Mouse (Mus musculus) G1E (cell line): ENCODE results near the gene Dnah10. TPM values are rescaled to one million over a fixed set of nuclear protein-coding genes. Genes with fewer than 3 reads are reported as not detected.

Experiments
- ATAC-seq: 2 replicates; pipeline ENCODE4 v1.8.0; 2016; ENCODE audit warnings: mild to moderate bottlenecking; ENCODE audit not compliant: insufficient number of reproducible peaks, poor library complexity, low FRiP score, severe bottlenecking; ENCODE audit errors: extremely low read depth
- DNase-seq: peaks from one replicate; pipeline ENCODE4 v3.0.0; 2012; ENCODE audit warnings: low spot score
- H3K27me3 ChIP-seq: 2 replicates; pipeline ENCODE4 v1.6.1; 2012; ENCODE audit warnings: mild to moderate bottlenecking, low read length, inconsistent platforms; ENCODE audit not compliant: insufficient read depth
- H3K36me3 ChIP-seq: replicated peaks from 2 replicates; pipeline ENCODE3; 2012; ENCODE audit warnings: mild to moderate bottlenecking, inconsistent platforms
- H3K4me1 ChIP-seq: 2 replicates; pipeline ENCODE4 v1.6.1; 2012; ENCODE audit warnings: low read depth, low read length, inconsistent platforms, mixed read lengths; ENCODE audit not compliant: insufficient read depth
- H3K4me3 ChIP-seq: 2 replicates; pipeline ENCODE4 v1.5.1; 2012; ENCODE audit warnings: low read depth, mild to moderate bottlenecking, inconsistent platforms, low read length, moderate library complexity, mixed read lengths
- H3K9me3 ChIP-seq: replicated peaks from 2 replicates; pipeline ENCODE4 v1.6.1; 2012; ENCODE audit warnings: inconsistent platforms
- CTCF ChIP-seq: IDR thresholded peaks from 2 replicates; pipeline ENCODE4 v1.5.1; 2012; ENCODE audit warnings: low read depth, low read length, inconsistent platforms, mixed read lengths
- GATA1 ChIP-seq: IDR thresholded peaks from 2 replicates; pipeline ENCODE4 v1.6.1; 2012; ENCODE audit warnings: borderline replicate concordance, low read length, inconsistent platforms, mixed read lengths
- GATA2 ChIP-seq: IDR thresholded peaks from 2 replicates; pipeline ENCODE4 v1.6.1; 2012; ENCODE audit warnings: low read depth, low read length, inconsistent platforms, borderline replicate concordance
- POLR2AphosphoS5 ChIP-seq: IDR thresholded peaks from 2 replicates; pipeline ENCODE4 v1.6.1; 2012; ENCODE audit warnings: low read depth, low read length, inconsistent platforms; ENCODE audit not compliant: insufficient replicate concordance
- TAL1 ChIP-seq: conservative IDR thresholded peaks from 2 replicates; pipeline ENCODE4 v1.6.1; 2012; ENCODE audit warnings: low read depth, low read length, inconsistent platforms, mixed read lengths
- polyA plus RNA-seq: library from polyadenylated mRNA; stranded (reverse); fragments of >175 nt; gene quantifications from 2 replicates; pipeline ENCODE4 v1.2.3, GENCODE M21; 2012
- total RNA-seq, 2 experiments: library from RNA; stranded (forward) in 1 of 2; stranded (reverse) in 1 of 2; fragments of 200-1000 nt in 1 of 2; fragments of >200 nt in 1 of 2; fragmentation: Nextera tagmentation in 1 of 2; gene quantifications; 2 replicates each; pipeline ENCODE4 v1.2.3; 2014 to 2017

The Dnah10 gene
- total and polyA plus RNA-seq, 3 experiments, result 0.22 TPM; not detected in 2

- DNase-seq, result no peak
- Histone ChIP-seq H3K36me3 (peaks cover 4% of the 10 kb centered on the region), H3K4me1 (no peaks in the 10 kb centered on the region), H3K27me3 (peaks cover 4% of the 10 kb centered on the region; the same call in 1 of the 2 replicates), H3K4me3 (no peak overlapping the region), H3K9me3 (no peaks in the 10 kb centered on the region)
- no peak for ATAC-seq
- TF ChIP-seq CTCF (no peak), POLR2AphosphoS5 (no peak), GATA1 (no peak), TAL1 (no peak), GATA2 (no peak)
Measured at GRCm38 (mm10) chr5:124835218-124835617, 110.3 kb downstream of the Dnah10 start.

- peaks cover 4% of the 10 kb centered on the region; the same call in 1 of the 2 replicates for H3K27me3 ChIP-seq
- TF ChIP-seq TAL1 (no peak), GATA2 (no peak), POLR2AphosphoS5 (no peak), CTCF (no peak), GATA1 (no peak)
- ATAC-seq (no peak), DNase-seq (no peak)
- peaks cover 4% of the 10 kb centered on the region for H3K36me3 ChIP-seq
- H3K4me1 ChIP-seq, result no peaks in the 10 kb centered on the region
- no peak overlapping the region for H3K4me3 ChIP-seq
- no peaks in the 10 kb centered on the region for H3K9me3 ChIP-seq
Measured at GRCm38 (mm10) chr5:124836075-124836474, 111.2 kb downstream of the Dnah10 start.

GRCm38 (mm10) chr5:124836621-124837020 is 111.7 kb downstream of the Dnah10 start:
- no peaks in the 10 kb centered on the region for H3K4me1 ChIP-seq
- H3K4me3 ChIP-seq, result no peak overlapping the region
- TF ChIP-seq TAL1, result no peak
- no peak for TF ChIP-seq CTCF
- no peak for TF ChIP-seq POLR2AphosphoS5
- TF ChIP-seq GATA2, result no peak
- no peak for TF ChIP-seq GATA1
- peaks cover 4% of the 10 kb centered on the region; the same call in 1 of the 2 replicates for H3K27me3 ChIP-seq
- DNase-seq (no peak), ATAC-seq (no peak)
- H3K36me3 ChIP-seq, result peaks cover 4% of the 10 kb centered on the region
- H3K9me3 ChIP-seq, result no peaks in the 10 kb centered on the region

GRCm38 (mm10) chr5:124840202-124840601 is 115.3 kb downstream of the Dnah10 start:
- peaks cover 3% of the 10 kb centered on the region for H3K36me3 ChIP-seq
- H3K4me3 ChIP-seq, result no peak overlapping the region
- DNase-seq, result no peak
- peaks cover 8% of the 10 kb centered on the region; the same call in 1 of the 2 replicates for H3K27me3 ChIP-seq
- H3K4me1 ChIP-seq, result no peaks in the 10 kb centered on the region
- H3K9me3 ChIP-seq, result no peaks in the 10 kb centered on the region
- TF ChIP-seq TAL1 (no peak), POLR2AphosphoS5 (no peak), GATA1 (no peak), GATA2 (no peak), CTCF (no peak)
- no peak for ATAC-seq

- no peaks in the 10 kb centered on the region for H3K9me3 ChIP-seq
- no peaks in the 10 kb centered on the region for H3K4me1 ChIP-seq
- no peak overlapping the region for H3K4me3 ChIP-seq
- no peak for TF ChIP-seq GATA1
- no peak for TF ChIP-seq TAL1
- no peak for ATAC-seq
- peaks cover 8% of the 10 kb centered on the region; the same call in 1 of the 2 replicates for H3K27me3 ChIP-seq
- no peak for DNase-seq
- H3K36me3 ChIP-seq, result no peaks in the 10 kb centered on the region
Measured at GRCm38 (mm10) chr5:124840669-124841068, 115.8 kb downstream of the Dnah10 start.

- DNase-seq (no peak), ATAC-seq (no peak)
- no peaks in the 10 kb centered on the region for H3K9me3 ChIP-seq
- H3K4me1 ChIP-seq, result no peaks in the 10 kb centered on the region
- TF ChIP-seq GATA2 (no peak), CTCF (no peak), GATA1 (no peak), TAL1 (no peak), POLR2AphosphoS5 (no peak)
- no peaks in the 10 kb centered on the region for H3K36me3 ChIP-seq
- no peak overlapping the region for H3K4me3 ChIP-seq
- peaks cover 16% of the 10 kb centered on the region for H3K27me3 ChIP-seq
Measured at GRCm38 (mm10) chr5:124843386-124843785, 118.5 kb downstream of the Dnah10 start.

GRCm38 (mm10) chr5:124844929-124845328 is 120.0 kb downstream of the Dnah10 start:
- DNase-seq (no peak), ATAC-seq (no peak)
- no peak for TF ChIP-seq GATA1
- TF ChIP-seq POLR2AphosphoS5, result no peak
- TF ChIP-seq TAL1, result no peak
- TF ChIP-seq GATA2, result no peak
- TF ChIP-seq CTCF, result no peak
- Histone ChIP-seq H3K9me3 (no peaks in the 10 kb centered on the region), H3K36me3 (no peaks in the 10 kb centered on the region), H3K27me3 (peaks cover 12% of the 10 kb centered on the region), H3K4me3 (no peak overlapping the region), H3K4me1 (no peaks in the 10 kb centered on the region)
